Mouse (Mus musculus) forebrain, embryonic 13.5 days (tissue): ENCODE results near the gene Edc4. TPM values are rescaled to one million over a fixed set of nuclear protein-coding genes. Genes with fewer than 3 reads are reported as not detected.
A peak's percentile ranks its signal among the peaks of the same experiment; 100 is the strongest.
"Not testable (repeated sequence)": the region's sequence is repeated elsewhere in the genome, so short reads cannot be mapped to it uniquely, and the experiment has no call there.

Experiments used
- ATAC-seq: fragments of 200-750 bp; cut with Nextera tagmentation; 2 replicates; pipeline ENCODE4 v1.8.0; 2017
- H3K27ac ChIP-seq: fragments of 300-500 bp; sonication (generic); 2 replicates; pipeline ENCODE4 v1.5.1; 2015; ENCODE audit warnings: inconsistent platforms, mild to moderate bottlenecking, moderate library complexity
- H3K27me3 ChIP-seq: fragments of 300-500 bp; sonication (generic); 2 replicates; pipeline ENCODE4 v1.6.1; 2015; ENCODE audit warnings: mild to moderate bottlenecking, inconsistent platforms
- H3K36me3 ChIP-seq: fragments of 300-500 bp; sonication (generic); 2 replicates; pipeline ENCODE4 v1.6.1; 2015; ENCODE audit warnings: mild to moderate bottlenecking, inconsistent platforms; ENCODE audit not compliant: poor library complexity, severe bottlenecking
- H3K4me1 ChIP-seq: fragments of 300-500 bp; sonication (generic); 2 replicates; pipeline ENCODE4 v1.6.1; 2015; ENCODE audit warnings: inconsistent platforms
- H3K4me2 ChIP-seq: fragments of 300-500 bp; sonication (generic); 2 replicates; pipeline ENCODE4 v1.6.1; 2015; ENCODE audit warnings: inconsistent platforms, mild to moderate bottlenecking, moderate library complexity
- H3K4me3 ChIP-seq: fragments of 300-500 bp; sonication (generic); 2 replicates; pipeline ENCODE4 v1.5.1; 2015; ENCODE audit warnings: mild to moderate bottlenecking, inconsistent platforms
- H3K9ac ChIP-seq: fragments of 300-500 bp; sonication (generic); 2 replicates; pipeline ENCODE4 v1.6.1; 2015; ENCODE audit warnings: mild to moderate bottlenecking, inconsistent platforms
- H3K9me3 ChIP-seq: fragments of 300-500 bp; sonication (generic); replicated peaks from 2 replicates; pipeline ENCODE4 v1.6.1; 2016; ENCODE audit warnings: inconsistent platforms
- WGBS: fragments of 180-500 bp; shearing (Covaris S2); methylation state at CpG from one replicate; pipeline ENCODE4 v1.1.7; 2015; 5-methylcytosine and 5-hydroxymethylcytosine counted together
- polyA plus RNA-seq: library from polyadenylated mRNA; unstranded; fragments of >200 nt; fragmentation: Nextera tagmentation; extraction: Ambion mirVana; gene quantifications from 2 replicates; pipeline ENCODE4 v1.2.1, GENCODE M21; 2015

Edc4 gene
- 46.4 and 56.9 TPM in 2 replicates for polyA plus RNA-seq

DNA sequence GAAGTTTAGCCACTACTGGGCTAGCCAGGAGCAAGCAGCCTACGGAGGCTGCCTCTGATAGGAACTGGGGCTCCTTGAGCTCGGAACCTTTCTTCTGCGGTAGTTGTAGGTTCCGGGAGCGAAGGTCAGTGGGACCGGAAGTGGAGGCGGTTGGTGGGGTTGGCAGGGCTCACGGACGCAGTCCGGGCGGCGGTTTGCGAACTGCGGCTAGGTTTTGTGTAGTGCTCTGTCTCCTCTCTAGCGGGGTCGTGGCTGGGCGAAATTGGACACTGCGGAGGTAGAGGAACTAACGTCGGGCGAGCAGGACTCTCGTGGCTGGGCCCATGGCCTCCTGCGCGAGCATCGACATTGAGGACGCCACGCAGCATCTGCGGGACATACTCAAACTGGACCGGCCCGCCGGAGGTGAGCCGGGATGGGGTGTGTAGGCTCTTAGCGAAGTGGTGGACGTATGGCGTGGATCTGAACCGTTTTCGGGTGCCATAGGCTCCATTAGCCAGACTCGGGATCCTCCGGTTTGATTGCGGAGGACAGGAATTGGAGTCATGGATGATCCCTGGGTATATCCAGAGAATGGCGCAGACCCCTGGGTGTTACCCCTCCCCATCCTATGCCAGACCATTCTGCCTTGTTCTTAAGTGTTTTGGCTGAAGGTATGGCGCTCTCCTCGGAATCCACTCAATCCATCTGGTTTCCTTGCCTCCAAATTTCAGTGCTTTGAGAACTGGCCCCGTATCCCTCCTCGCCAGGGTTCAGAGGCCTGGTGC is at the start of gene Edc4:
Gene Edc4 (plus strand): TSS at position 128 of the 767 bp plus-strand sequence.
- peak; percentile 86 for ATAC-seq
- Histone ChIP-seq H3K9ac (peak within 1 kb of the TSS; percentile 90), H3K9me3 (no peaks in the 10 kb centered on the region), H3K4me3 (peak within 1 kb of the TSS; percentile 88), H3K27ac (0 out of 2 replicates have a peak within 1 kb of the TSS, but pooled peaks have one; percentile 45), H3K4me2 (peak within 1 kb of the TSS; percentile 88), H3K36me3 (peaks cover 59% of the 10 kb centered on the region), H3K4me1 (peaks cover 27% of the 10 kb centered on the region), H3K27me3 (no peaks in the 10 kb centered on the region)
- 1% methylated on average over 45 of the region's 45 CpGs for WGBS

DNA sequence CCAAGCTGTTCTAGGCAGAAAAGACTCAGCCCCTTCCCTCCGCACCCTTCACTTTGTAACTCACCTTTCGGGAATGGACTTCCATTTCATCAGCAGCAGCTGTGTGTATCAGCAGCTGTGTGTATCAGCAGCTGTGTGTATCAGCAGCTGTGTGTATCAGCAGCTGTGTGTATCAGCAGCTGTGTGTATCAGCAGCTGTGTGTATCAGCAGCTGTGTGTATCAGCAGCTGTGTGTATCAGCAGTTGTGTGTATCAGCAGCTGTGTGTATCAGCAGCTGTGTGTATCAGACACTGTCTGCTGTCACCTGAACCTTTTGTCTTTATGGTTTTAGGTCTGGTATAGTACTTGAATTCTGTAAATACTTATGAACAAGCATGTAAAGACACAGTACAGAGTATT is 46.9 kb upstream of the Edc4 start:
- not testable (repeated sequence) for H3K4me1 ChIP-seq, H3K36me3 ChIP-seq, H3K4me2 ChIP-seq, H3K27me3 ChIP-seq, H3K9ac ChIP-seq, H3K9me3 ChIP-seq, H3K4me3 ChIP-seq, H3K27ac ChIP-seq, ATAC-seq
- WGBS = 93% methylated on average over 2 of the region's 2 CpGs

DNA sequence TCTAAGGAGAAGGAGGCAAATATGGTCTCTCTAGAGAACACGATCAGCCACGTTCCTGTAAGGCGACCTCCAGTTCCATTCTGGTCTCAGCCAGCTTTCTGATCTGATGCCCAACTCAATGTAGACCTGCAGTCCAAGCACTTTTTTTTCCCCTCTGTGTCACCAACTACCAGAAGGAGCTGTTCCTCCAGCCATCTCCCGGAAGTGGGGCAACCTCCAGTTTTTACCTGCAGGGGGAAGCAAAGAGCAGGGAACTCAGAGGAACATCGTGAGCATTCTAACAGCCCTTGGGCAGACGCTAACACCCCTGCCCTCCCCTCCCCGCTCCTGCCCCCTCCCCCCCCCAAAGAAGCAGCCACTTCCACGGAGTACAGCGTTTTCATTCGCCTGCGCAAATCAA is 45.4 kb upstream of the Edc4 start:
- Histone ChIP-seq H3K36me3 (no peaks in the 10 kb centered on the region), H3K9ac (no peak overlapping the region)

DNA sequence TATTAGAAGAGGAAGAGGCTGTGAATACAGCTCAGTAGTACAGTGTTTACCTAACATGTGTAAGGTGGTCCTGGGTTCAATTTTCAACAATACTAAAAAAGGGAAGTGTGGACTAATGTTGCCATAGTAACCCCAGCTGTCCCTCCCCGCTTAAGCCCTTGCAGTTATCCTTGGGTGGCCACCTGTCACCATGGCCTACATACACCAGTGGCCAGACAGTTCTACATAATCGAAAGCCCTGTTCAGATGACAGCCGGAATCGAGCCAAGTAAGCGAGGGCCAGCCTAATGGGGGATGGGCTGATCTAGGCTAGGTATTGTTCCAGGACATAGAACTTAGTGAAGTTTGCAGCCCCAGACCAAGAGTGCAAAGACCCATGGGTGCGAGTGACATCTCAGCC is 43.7 kb upstream of the Edc4 start:
- H3K9ac ChIP-seq = no peak overlapping the region
- no peaks in the 10 kb centered on the region for H3K4me1 ChIP-seq
- H3K4me3 ChIP-seq = no peak overlapping the region
- WGBS = 91% methylated on average over 6 of the region's 6 CpGs
- ATAC-seq = no peak
- no peaks in the 10 kb centered on the region for H3K9me3 ChIP-seq
- H3K27me3 ChIP-seq = no peaks in the 10 kb centered on the region
- no peak overlapping the region for H3K4me2 ChIP-seq
- no peak overlapping the region for H3K27ac ChIP-seq
- H3K36me3 ChIP-seq = peaks cover 12% of the 10 kb centered on the region; the same call in 1 of the 2 replicates

More for the DNA sequence above, 45.4 kb upstream of the Edc4 start:
- Histone ChIP-seq H3K4me2 (no peak overlapping the region), H3K4me3 (no peak overlapping the region), H3K27me3 (no peaks in the 10 kb centered on the region), H3K9me3 (no peaks in the 10 kb centered on the region), H3K4me1 (no peaks in the 10 kb centered on the region), H3K27ac (no peak overlapping the region)
- ATAC-seq = no peak
- WGBS = 32% methylated on average over 11 of the region's 11 CpGs

DNA sequence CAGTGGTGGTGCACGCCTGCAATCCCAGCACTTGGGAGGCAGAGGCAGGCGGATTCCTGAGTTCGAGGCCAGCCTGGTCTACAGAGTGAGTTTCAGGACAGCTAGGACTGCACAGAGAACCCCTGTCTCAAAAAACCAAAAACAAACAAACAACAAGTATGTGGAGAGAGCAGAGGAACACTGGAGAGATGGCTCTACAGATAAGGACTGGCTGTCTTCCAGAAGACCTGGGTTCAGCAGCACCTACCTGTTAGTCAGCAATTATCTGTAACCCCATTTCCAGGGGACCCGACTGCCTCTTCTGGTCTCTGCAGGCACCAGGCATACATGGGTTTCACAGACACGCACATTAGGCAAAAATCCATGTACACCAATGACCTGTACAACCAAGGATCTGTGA is 41.5 kb upstream of the Edc4 start:
- H3K9me3 ChIP-seq = no peaks in the 10 kb centered on the region
- H3K4me2 ChIP-seq = no peak overlapping the region
- WGBS = 92% methylated on average over 5 of the region's 5 CpGs
- H3K4me1 ChIP-seq = no peaks in the 10 kb centered on the region
- H3K9ac ChIP-seq = no peak overlapping the region
- H3K27me3 ChIP-seq = no peaks in the 10 kb centered on the region
- H3K27ac ChIP-seq = no peak overlapping the region
- no peak for ATAC-seq
- H3K36me3 ChIP-seq = peaks cover 29% of the 10 kb centered on the region
- no peak overlapping the region for H3K4me3 ChIP-seq

DNA sequence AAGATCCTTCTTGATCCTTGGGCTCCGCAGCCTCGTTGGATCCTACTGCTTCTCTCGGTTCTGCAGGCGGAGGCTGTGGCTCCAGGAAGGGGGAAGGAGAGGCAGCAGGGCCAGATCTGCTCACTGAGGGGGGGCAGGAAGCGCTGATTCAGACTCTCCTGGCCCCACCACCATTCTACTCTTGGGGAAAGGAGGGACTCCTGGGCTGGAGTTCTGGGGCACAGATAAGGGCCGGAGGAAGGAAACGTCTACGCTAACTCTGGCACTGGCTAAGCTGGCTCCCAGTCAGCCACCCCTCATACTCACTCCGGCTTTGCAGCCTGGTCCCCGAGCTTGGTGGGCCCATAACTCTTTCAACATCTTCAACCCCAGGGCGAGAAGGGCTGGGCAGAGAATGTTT is 34.0 kb upstream of the Edc4 start:
- H3K27ac ChIP-seq = no peak overlapping the region
- no peak overlapping the region for H3K4me3 ChIP-seq
- H3K36me3 ChIP-seq = peaks cover 75% of the 10 kb centered on the region
- peaks cover 8% of the 10 kb centered on the region for H3K4me1 ChIP-seq
- no peak overlapping the region; the same call in 1 of the 2 replicates for H3K9ac ChIP-seq
- no peak overlapping the region for H3K4me2 ChIP-seq
- no peaks in the 10 kb centered on the region for H3K9me3 ChIP-seq
- H3K27me3 ChIP-seq = no peaks in the 10 kb centered on the region
- WGBS = 95% methylated on average over 11 of the region's 11 CpGs
- no peak for ATAC-seq

DNA sequence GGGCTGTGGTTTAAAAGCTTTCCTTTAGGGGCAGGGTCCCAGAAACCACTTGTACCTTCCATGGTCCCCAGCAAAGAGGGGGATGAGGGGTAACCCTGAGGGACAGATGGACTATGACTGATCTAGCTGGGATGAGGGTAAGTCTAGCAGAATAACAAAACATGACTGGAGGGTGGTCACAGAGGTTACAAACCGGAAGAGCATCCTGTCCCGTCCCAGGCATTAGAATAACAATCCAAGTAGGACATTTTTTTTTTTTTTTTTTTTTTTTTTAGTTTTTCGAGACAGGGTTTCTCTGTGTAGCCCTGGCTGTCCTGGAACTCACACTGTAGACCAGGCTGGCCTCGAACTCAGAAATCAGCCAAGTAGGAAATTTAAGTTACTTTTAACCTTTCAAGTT is 30.7 kb upstream of the Edc4 start:
- no peaks in the 10 kb centered on the region for H3K27me3 ChIP-seq
- H3K36me3 ChIP-seq = peaks cover 46% of the 10 kb centered on the region
- H3K9me3 ChIP-seq = no peaks in the 10 kb centered on the region
- 88% methylated on average over 4 of the region's 4 CpGs for WGBS
- H3K4me2 ChIP-seq = no peak overlapping the region
- no peak overlapping the region for H3K27ac ChIP-seq
- peaks cover 11% of the 10 kb centered on the region for H3K4me1 ChIP-seq
- no peak overlapping the region for H3K4me3 ChIP-seq
- ATAC-seq = no peak
- H3K9ac ChIP-seq = peak overlapping the region; percentile 1; the same call in 1 of the 2 replicates

DNA sequence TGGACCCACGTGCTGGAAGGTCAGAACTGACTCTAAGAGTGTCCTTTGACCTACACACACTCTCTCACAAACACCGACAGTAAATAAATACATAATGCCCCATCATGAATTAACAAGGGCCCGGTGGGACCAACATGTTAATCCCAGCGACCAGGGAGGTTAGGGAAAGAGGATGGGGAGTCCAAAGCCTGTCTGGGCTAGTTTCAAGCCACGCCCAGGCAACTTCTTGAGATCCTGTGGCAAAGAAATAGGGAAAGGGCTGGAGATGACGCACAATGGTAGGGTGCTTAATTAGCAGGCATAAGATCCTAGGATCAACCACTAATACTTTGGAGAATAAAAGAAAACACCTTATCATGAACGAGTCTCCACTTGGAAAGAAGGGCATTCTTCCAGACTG is 30.1 kb upstream of the Edc4 start:
- H3K4me3 ChIP-seq = peak overlapping the region; percentile 21

DNA sequence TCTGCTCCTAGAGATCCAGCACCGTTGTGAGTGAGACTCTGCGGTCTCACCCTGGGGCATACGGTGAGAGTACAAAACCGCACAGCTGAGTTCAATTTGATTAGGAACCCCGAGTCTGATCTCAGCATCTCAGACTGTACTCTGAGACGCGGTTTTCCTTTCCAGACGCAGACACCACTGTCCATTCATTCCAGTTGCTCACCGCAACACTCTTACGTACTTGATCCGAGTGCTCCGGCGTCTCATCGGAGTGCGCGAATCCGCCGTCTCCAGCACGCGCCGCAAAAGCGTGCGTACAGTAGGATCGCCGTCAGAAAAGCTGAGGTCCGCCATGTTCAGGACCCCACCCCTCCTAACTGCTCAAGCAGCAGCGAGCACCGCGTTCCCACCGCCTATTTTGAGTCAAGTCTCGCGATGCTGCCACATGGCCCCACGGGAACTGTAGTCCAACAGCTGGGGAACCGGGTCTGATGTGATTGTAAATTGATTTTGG is 29.0 kb upstream of the Edc4 start:
- WGBS = under 1% methylated on average over 34 of the region's 34 CpGs
- H3K4me2 ChIP-seq = peak overlapping the region; percentile 85

More for the DNA sequence above, 30.1 kb upstream of the Edc4 start:
- Histone ChIP-seq H3K27ac (no peak overlapping the region), H3K9ac (peak overlapping the region; percentile 1; the same call in 1 of the 2 replicates), H3K4me1 (peaks cover 14% of the 10 kb centered on the region), H3K9me3 (no peaks in the 10 kb centered on the region), H3K36me3 (peaks cover 40% of the 10 kb centered on the region), H3K4me2 (peak overlapping the region; percentile 51), H3K27me3 (no peaks in the 10 kb centered on the region)
- 76% methylated on average over 7 of the region's 7 CpGs for whole genome bisulfite sequencing
- ATAC-seq = no peak

DNA sequence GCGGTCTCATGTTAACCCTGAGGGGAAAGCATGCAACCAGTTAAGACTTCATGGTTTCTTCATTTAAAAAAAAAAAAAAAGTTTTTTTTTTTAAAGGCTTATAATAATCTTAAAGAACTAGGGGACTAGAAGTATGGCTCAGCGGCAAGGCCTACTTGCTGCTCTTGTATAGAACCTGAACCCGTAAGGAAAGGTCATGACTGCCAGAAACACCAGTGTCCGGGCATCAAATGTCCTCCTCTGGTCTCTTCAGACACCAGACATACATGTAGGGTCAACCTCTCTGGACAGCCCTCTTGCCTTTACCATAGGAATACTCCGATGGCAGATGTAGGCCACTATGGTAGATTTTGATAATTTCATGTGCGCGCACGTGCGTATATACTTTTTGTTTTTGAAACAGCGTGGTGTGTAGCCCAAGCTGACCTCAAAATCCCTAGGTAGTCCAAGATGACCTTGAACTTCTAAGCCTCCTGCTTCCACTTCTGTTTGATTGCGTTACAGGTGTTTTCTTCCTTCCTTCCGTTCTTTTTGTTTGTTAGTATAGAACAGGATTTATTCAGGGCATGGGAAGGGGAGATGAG is 28.4 kb upstream of the Edc4 start:
- no peaks in the 10 kb centered on the region for H3K27me3 ChIP-seq
- peaks cover 30% of the 10 kb centered on the region for H3K4me1 ChIP-seq
- 81% methylated on average over 12 of the region's 12 CpGs for WGBS
- H3K27ac ChIP-seq = no peak overlapping the region
- H3K36me3 ChIP-seq = peaks cover 24% of the 10 kb centered on the region
- H3K9me3 ChIP-seq = no peaks in the 10 kb centered on the region
- H3K9ac ChIP-seq = no peak overlapping the region
- no peak overlapping the region for H3K4me3 ChIP-seq
- ATAC-seq = no peak
- peak overlapping the region; percentile 85; the same call in 1 of the 2 replicates for H3K4me2 ChIP-seq

More for the DNA sequence above, 29.0 kb upstream of the Edc4 start:
- Histone ChIP-seq H3K9ac (peak overlapping the region; percentile 83), H3K27ac (peak overlapping the region; percentile 67), H3K9me3 (no peaks in the 10 kb centered on the region), H3K4me3 (peak overlapping the region; percentile 63), H3K36me3 (peaks cover 29% of the 10 kb centered on the region), H3K27me3 (no peaks in the 10 kb centered on the region), H3K4me1 (peaks cover 25% of the 10 kb centered on the region)
- peak; percentile 86 for ATAC-seq

DNA sequence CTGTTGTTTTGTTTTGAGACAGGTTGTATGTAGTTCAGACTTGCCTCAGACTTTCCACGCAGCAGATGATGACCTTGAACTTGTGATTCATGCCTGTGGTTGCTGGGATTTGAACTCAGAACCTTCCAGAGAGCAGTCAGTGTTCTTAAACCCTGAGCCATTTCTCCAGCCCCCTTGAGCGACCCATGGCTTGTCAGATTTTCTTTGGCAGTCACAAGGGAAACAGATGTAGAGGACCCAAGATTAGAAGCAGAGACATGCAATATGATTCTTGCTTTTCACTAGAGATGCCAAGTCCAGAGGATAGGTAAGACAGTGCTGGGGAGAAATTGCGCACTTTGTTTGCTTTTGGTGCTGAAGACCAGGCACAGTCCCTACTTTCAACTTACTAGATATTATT is 27.5 kb upstream of the Edc4 start, which contains the start of gene Cenpt:
Gene Cenpt (minus strand): TSS at position 101 of the 400 bp plus-strand sequence.
- Histone ChIP-seq H3K27me3 (no peaks in the 10 kb centered on the region), H3K9ac (no peak within 1 kb of the TSS), H3K27ac (no peak within 1 kb of the TSS), H3K4me2 (no peak within 1 kb of the TSS), H3K36me3 (peaks cover 14% of the 10 kb centered on the region), H3K9me3 (no peaks in the 10 kb centered on the region), H3K4me3 (no peak within 1 kb of the TSS), H3K4me1 (peaks cover 40% of the 10 kb centered on the region)
- ATAC-seq = no peak
- 96% methylated on average over 3 of the region's 3 CpGs for WGBS

DNA sequence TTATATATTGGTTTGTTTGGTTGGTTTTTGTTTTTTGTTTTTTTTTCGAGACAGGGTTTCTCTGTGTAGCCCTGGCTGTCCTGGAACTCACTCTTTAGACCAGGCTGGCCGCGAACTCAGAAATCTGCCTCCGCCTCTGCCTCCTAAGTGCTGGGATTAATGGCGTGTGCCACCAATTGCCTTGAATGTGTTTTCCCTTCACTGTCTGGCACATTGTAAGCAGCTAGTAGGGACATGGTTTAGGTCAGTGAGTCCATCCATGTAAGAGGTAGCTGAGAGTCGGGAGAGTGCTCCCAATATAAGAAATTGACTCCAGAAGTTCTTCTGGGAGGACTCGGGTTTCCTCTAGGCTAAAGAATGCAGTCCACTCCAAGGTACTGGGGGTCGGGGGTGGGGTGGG is 26.4 kb upstream of the Edc4 start:
- Histone ChIP-seq H3K4me3 (peak overlapping the region; percentile 78), H3K9ac (peak overlapping the region; percentile 89), H3K36me3 (peaks cover 11% of the 10 kb centered on the region), H3K27ac (peak overlapping the region; percentile 79), H3K4me1 (peaks cover 49% of the 10 kb centered on the region), H3K4me2 (peak overlapping the region; percentile 100), H3K9me3 (no peaks in the 10 kb centered on the region), H3K27me3 (no peaks in the 10 kb centered on the region)
- 23% methylated on average over 8 of the region's 8 CpGs for WGBS
- ATAC-seq = no peak
